Mouse (Mus musculus) myocyte (in vitro differentiated cells): ENCODE measurements around the gene Pdcd4. TPM values are rescaled to one million over a fixed set of nuclear protein-coding genes. Genes with fewer than 3 reads are reported as not detected.

Experiments used
- H3K27me3 ChIP-seq: one replicate; pipeline ENCODE4 v1.6.1; 2011; ENCODE audit not compliant: control insufficient read depth, insufficient read depth, insufficient read length
- H3K36me3 ChIP-seq: one replicate; pipeline ENCODE4 v1.6.1; 2011; ENCODE audit not compliant: control insufficient read depth, insufficient read depth
- H3K4me2 ChIP-seq: one replicate; pipeline ENCODE4 v1.6.1; 2011; ENCODE audit warnings: low read depth, control low read depth
- H3K4me3 ChIP-seq: one replicate; pipeline ENCODE4 v1.5.1; 2011; ENCODE audit warnings: mild to moderate bottlenecking, control low read depth, moderate library complexity
- H3K79me2 ChIP-seq: one replicate; pipeline ENCODE4 v1.6.1; 2011; ENCODE audit not compliant: control insufficient read depth, insufficient read depth
- H3ac ChIP-seq: one replicate; pipeline ENCODE4 v1.6.1; 2011; ENCODE audit not compliant: control insufficient read depth, insufficient read length
- CEBPB ChIP-seq: IDR thresholded peaks from 2 replicates; pipeline ENCODE4 v1.6.1; 2011; ENCODE audit warnings: mild to moderate bottlenecking, moderate library complexity; ENCODE audit not compliant: poor library complexity, insufficient read depth, severe bottlenecking
- E2F4 ChIP-seq: IDR thresholded peaks from one replicate; pipeline ENCODE4 v1.6.1; 2011; ENCODE audit warnings: mild to moderate bottlenecking, control low read depth, moderate library complexity; ENCODE audit not compliant: insufficient read depth
- MAX ChIP-seq: IDR thresholded peaks from one replicate; pipeline ENCODE4 v1.6.1; 2011; ENCODE audit warnings: low read depth, mild to moderate bottlenecking, control low read depth
- MYOD1 ChIP-seq, 3 experiments: IDR thresholded peaks; one replicate each; pipeline ENCODE4 v1.6.1; 2011; ENCODE audit warnings: control low read depth in 2 of 3, low read depth in 2 of 3, mild to moderate bottlenecking in 2 of 3, moderate library complexity in 1 of 3; ENCODE audit not compliant: insufficient read length in 2 of 3, control insufficient read depth in 1 of 3
- MYOG ChIP-seq, 3 experiments: IDR thresholded peaks; one replicate each; pipeline ENCODE4 v1.6.1; 2011; ENCODE audit warnings: control low read depth in 2 of 3, low read depth in 2 of 3, mild to moderate bottlenecking in 2 of 3; ENCODE audit not compliant: insufficient read length in 2 of 3, control insufficient read depth in 1 of 3, insufficient read depth in 1 of 3
- POLR2A ChIP-seq: IDR thresholded peaks from one replicate; pipeline ENCODE4 v1.6.1; 2011; ENCODE audit warnings: low read depth, mild to moderate bottlenecking, control low read depth, moderate library complexity; ENCODE audit not compliant: insufficient read length
- POLR2AphosphoS2 ChIP-seq: IDR thresholded peaks from one replicate; pipeline ENCODE4 v1.6.1; 2011; ENCODE audit warnings: low read depth, control low read depth; ENCODE audit not compliant: insufficient read length
- REST ChIP-seq: IDR thresholded peaks from one replicate; pipeline ENCODE4 v1.6.1; 2011; ENCODE audit warnings: mild to moderate bottlenecking, control low read depth, moderate library complexity; ENCODE audit not compliant: insufficient read depth, insufficient read length
- SRF ChIP-seq: IDR thresholded peaks from one replicate; pipeline ENCODE4 v1.6.1; 2011; ENCODE audit warnings: low read depth; ENCODE audit not compliant: control insufficient read depth, insufficient read length
- TCF12 ChIP-seq: IDR thresholded peaks from one replicate; pipeline ENCODE4 v1.6.1; 2011; ENCODE audit warnings: mild to moderate bottlenecking, control low read depth; ENCODE audit not compliant: poor library complexity, insufficient read depth, severe bottlenecking
- TCF3 ChIP-seq: IDR thresholded peaks from one replicate; pipeline ENCODE4 v1.6.1; 2011; ENCODE audit warnings: low read depth, control low read depth; ENCODE audit not compliant: insufficient read length
- USF1 ChIP-seq: IDR thresholded peaks from one replicate; pipeline ENCODE4 v1.6.1; 2011; ENCODE audit warnings: low read depth, mild to moderate bottlenecking, control low read depth, moderate library complexity
- polyA plus RNA-seq: library from polyadenylated mRNA; unstranded; fragments of >200 nt; fragmentation: generic; extraction: Trizol; gene quantifications from one replicate; pipeline ENCODE4 v1.2.1, GENCODE M21; 2012; ENCODE audit warnings: missing spikeins

Gene Pdcd4
- polyA plus RNA-seq, 1 experiment = 8.4 TPM

- Histone ChIP-seq H3K79me2 (no peaks in the 10 kb centered on the region), H3K4me3 (no peak overlapping the region), H3K36me3 (peaks cover 37% of the 10 kb centered on the region), H3K4me2 (no peak overlapping the region), H3K27me3 (no peaks in the 10 kb centered on the region), H3ac (no peak overlapping the region)
- TF ChIP-seq TCF12 (no peak), REST (no peak), TCF3 (no peak), MAX (no peak), MYOG (IDR thresholded peaks at IDR 0.05; ENCODE audit: control insufficient read depth in 1 of 3, insufficient read depth in 1 of 3, insufficient read length in 2 of 3, low read depth in 2 of 3) (no peak)
Measured at GRCm38 (mm10) chr19:53856794-53857193, 35.2 kb upstream of the Pdcd4 start.

GRCm38 (mm10) chr19:53857962-53858361 lies 34.1 kb upstream of the Pdcd4 start:
- no peaks in the 10 kb centered on the region for H3K79me2 ChIP-seq
- H3ac ChIP-seq = no peak overlapping the region
- H3K4me3 ChIP-seq = no peak overlapping the region
- H3K4me2 ChIP-seq = no peak overlapping the region
- H3K27me3 ChIP-seq = no peaks in the 10 kb centered on the region
- TF ChIP-seq MYOG (IDR thresholded peaks at IDR 0.05; ENCODE audit: control insufficient read depth in 1 of 3, insufficient read depth in 1 of 3, insufficient read length in 2 of 3, low read depth in 2 of 3) (no peak), TCF12 (no peak), SRF (no peak), TCF3 (no peak), USF1 (no peak), MAX (no peak), POLR2A (no peak), REST (no peak), E2F4 (no peak), MYOD1 (IDR thresholded peaks at IDR 0.05; ENCODE audit: control insufficient read depth in 1 of 3, insufficient read length in 2 of 3, low read depth in 2 of 3) (no peak), POLR2AphosphoS2 (no peak), CEBPB (no peak)
- peaks cover 35% of the 10 kb centered on the region for H3K36me3 ChIP-seq

- Histone ChIP-seq H3K79me2 (no peaks in the 10 kb centered on the region), H3K4me3 (no peak overlapping the region), H3K27me3 (no peaks in the 10 kb centered on the region), H3K36me3 (peaks cover 36% of the 10 kb centered on the region), H3K4me2 (no peak overlapping the region), H3ac (no peak overlapping the region)
- TF ChIP-seq MYOD1 (IDR thresholded peaks at IDR 0.05; ENCODE audit: control insufficient read depth in 1 of 3, insufficient read length in 2 of 3, low read depth in 2 of 3) = no peak
- no peak for TF ChIP-seq E2F4
- TF ChIP-seq TCF12 = no peak
- no peak for TF ChIP-seq TCF3
- TF ChIP-seq SRF = no peak
- no peak for TF ChIP-seq REST
- no peak for TF ChIP-seq CEBPB
- no peak for TF ChIP-seq USF1
- no peak for TF ChIP-seq POLR2AphosphoS2
- no peak for TF ChIP-seq MYOG (IDR thresholded peaks at IDR 0.05; ENCODE audit: control insufficient read depth in 1 of 3, insufficient read depth in 1 of 3, insufficient read length in 2 of 3, low read depth in 2 of 3)
- no peak for TF ChIP-seq POLR2A
- no peak for TF ChIP-seq MAX
Measured at GRCm38 (mm10) chr19:53859149-53859548, 32.9 kb upstream of the Pdcd4 start.

- Histone ChIP-seq H3K36me3 (peaks cover 40% of the 10 kb centered on the region), H3K4me3 (no peak overlapping the region), H3K27me3 (no peaks in the 10 kb centered on the region), H3K79me2 (no peaks in the 10 kb centered on the region), H3K4me2 (no peak overlapping the region), H3ac (no peak overlapping the region)
- TF ChIP-seq TCF3 (no peak), SRF (no peak), TCF12 (no peak), MAX (no peak)
Measured at GRCm38 (mm10) chr19:53859593-53859992, 32.4 kb upstream of the Pdcd4 start.

- Histone ChIP-seq H3ac (no peak overlapping the region), H3K4me3 (no peak overlapping the region), H3K27me3 (no peaks in the 10 kb centered on the region), H3K79me2 (no peaks in the 10 kb centered on the region), H3K4me2 (no peak overlapping the region), H3K36me3 (peaks cover 37% of the 10 kb centered on the region)
- no peak for TF ChIP-seq MAX
- no peak for TF ChIP-seq SRF
- TF ChIP-seq MYOD1 (IDR thresholded peaks at IDR 0.05; ENCODE audit: control insufficient read depth in 1 of 3, insufficient read length in 2 of 3, low read depth in 2 of 3) = peak in 2 of 3 experiments; percentile 34 to 70
- no peak for TF ChIP-seq REST
- peak in 2 of 3 experiments; percentile 17 to 80 for TF ChIP-seq MYOG (IDR thresholded peaks at IDR 0.05; ENCODE audit: control insufficient read depth in 1 of 3, insufficient read depth in 1 of 3, insufficient read length in 2 of 3, low read depth in 2 of 3)
- no peak for TF ChIP-seq TCF3
Measured at GRCm38 (mm10) chr19:53861346-53861745, 30.7 kb upstream of the Pdcd4 start.
